Mouse (Mus musculus) fat pad, adult 2 months (tissue): ENCODE data around the gene Hist1h1d.
"Not testable (repeated sequence)": the region's sequence is repeated elsewhere in the genome, so short reads cannot be mapped to it uniquely, and the experiment has no call there.

Source experiments
- DNase-seq: peaks from one replicate; pipeline ENCODE4 v3.0.0-alpha.2; 2011; ENCODE audit warnings: low read depth, low spot score; ENCODE audit errors: extremely low read depth

The Hist1h1d gene

DNA sequence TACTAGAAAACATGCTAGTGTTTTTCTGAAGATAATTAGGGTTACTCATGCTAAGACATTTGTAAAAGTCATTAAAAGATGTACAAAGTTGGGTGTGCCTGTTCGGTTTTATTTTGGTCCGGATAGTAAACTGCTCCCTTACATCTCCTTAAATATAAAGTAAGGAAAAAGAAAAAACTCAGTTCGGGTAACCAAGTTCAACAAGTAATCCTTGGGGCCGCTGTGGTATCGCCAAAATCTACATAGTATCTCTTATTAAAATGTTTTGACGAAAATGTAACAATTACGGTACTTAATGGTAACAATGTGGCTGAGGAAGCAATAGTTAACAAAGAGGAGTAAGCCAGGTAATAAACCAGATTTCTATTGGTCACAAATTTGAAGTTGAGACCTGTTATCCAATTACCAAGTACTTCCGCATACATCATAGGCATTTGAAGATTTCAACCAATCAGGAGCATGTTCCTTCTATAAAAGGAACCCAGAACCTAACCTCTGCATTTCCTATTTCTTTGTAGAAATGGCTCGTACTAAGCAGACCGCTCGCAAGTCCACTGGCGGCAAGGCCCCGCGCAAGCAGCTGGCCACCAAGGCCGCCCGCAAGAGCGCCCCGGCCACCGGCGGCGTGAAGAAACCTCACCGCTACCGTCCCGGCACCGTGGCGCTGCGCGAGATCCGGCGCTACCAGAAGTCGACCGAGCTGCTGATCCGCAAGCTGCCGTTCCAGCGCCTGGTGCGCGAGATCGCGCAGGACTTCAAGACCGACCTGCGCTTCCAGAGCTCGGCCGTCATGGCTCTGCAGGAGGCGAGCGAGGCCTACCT lies 8.9 kb upstream of the Hist1h1d start, which contains the start of gene Hist1h3f:
TSS of gene Hist1h3f (plus strand) at position 88 of the 822 bp plus-strand sequence.
- no peak for DNase-seq

GRCm38 (mm10) chr13:23544787-23545120 lies 8.3 kb upstream of the Hist1h1d start:
- not testable (repeated sequence) for DNase-seq

DNA sequence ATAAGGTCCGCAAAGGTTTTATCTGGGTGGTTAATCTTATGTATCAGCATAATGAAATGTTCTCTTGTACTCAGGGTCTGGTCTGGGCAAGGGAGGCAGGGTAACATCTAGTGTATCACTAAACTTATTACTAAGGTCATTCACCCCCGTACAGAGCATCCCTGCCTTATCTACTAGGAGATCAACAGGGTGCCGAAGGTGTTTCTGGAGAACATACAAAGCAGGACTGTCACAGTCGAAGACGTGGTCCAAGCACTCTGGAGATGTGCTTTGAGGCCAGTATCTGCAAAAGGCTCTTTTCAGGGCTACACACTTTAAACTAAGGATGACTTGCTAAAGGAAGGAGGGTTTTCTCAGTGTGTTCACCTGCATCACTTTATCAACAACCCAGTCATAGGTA lies 6.4 kb upstream of the Hist1h1d start:
- no peak for DNase-seq

GRCm38 (mm10) chr13:23550761-23551145 lies 2.3 kb upstream of the Hist1h1d start:
- no peak for DNase-seq

GRCm38 (mm10) chr13:23551146-23551834 lies 1.8 kb upstream of the Hist1h1d start, which contains the start of gene Hist1h4f:
Hist1h4f (minus strand) TSS chr13:23551648.
- not testable (repeated sequence) for DNase-seq

- DNase-seq: no peak
Observed at GRCm38 (mm10) chr13:23551931-23552914, 839 bp upstream of the Hist1h1d start.

DNA sequence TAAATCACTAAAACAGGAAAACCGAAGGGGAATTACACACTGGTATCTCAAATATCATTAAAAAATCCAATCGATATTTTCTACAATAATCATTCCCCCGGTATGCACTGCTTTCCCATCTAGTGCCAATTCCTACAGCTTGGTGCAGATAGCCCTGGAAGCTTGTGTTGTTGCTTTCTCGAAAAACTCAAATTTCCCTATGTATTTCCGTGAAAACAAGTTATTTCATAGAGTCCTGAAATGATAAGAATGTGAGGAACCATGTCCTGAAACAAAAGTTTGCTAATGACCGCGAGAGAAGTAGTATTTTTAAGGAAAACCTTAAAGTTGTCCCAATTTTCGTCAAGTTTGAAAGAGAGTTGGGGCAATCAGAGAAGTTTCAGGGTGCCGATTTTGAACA lies 1.3 kb downstream of the Hist1h1d start:
- DNase-seq: no peak

- DNase-seq: no peak
Observed at GRCm38 (mm10) chr13:23554925-23555838, 2.1 kb downstream of the Hist1h1d start.

DNA sequence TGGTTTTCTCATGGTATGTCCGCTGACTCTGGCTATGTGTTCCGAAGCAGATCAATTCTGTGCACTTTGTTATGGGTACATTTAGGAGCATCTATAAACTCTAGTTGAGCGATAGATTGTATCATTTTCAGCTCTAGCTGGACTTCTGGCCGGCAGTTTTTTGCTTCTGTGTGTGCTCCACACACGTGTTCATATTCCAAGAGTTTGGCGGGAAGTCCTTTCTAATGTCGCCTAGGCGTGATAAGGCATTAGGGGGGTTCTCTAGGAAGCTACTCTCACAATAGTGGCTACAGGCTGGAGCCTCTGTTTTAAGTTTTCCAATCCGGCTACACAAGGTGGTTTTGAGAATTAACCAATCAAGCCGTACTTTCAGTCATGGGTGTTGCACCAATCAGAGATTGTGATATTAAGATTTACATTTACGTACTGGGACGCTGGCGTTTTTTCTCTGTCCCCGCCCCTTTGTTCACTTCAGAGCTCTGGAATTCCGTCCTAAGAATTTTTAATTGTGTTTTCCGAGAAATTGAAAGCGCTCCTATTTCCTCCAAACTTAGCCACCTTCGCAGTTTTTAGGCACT lies 2.9 kb downstream of the Hist1h1d start:
- DNase-seq: peak; percentile 72

- no peak for DNase-seq
Observed at GRCm38 (mm10) chr13:23556906-23557305, 3.8 kb downstream of the Hist1h1d start.

- DNase-seq: not testable (repeated sequence)
Observed at GRCm38 (mm10) chr13:23560699-23561098, 7.6 kb downstream of the Hist1h1d start.

- not testable (repeated sequence) for DNase-seq
Observed at GRCm38 (mm10) chr13:23561531-23561882, 8.4 kb downstream of the Hist1h1d start.

DNA sequence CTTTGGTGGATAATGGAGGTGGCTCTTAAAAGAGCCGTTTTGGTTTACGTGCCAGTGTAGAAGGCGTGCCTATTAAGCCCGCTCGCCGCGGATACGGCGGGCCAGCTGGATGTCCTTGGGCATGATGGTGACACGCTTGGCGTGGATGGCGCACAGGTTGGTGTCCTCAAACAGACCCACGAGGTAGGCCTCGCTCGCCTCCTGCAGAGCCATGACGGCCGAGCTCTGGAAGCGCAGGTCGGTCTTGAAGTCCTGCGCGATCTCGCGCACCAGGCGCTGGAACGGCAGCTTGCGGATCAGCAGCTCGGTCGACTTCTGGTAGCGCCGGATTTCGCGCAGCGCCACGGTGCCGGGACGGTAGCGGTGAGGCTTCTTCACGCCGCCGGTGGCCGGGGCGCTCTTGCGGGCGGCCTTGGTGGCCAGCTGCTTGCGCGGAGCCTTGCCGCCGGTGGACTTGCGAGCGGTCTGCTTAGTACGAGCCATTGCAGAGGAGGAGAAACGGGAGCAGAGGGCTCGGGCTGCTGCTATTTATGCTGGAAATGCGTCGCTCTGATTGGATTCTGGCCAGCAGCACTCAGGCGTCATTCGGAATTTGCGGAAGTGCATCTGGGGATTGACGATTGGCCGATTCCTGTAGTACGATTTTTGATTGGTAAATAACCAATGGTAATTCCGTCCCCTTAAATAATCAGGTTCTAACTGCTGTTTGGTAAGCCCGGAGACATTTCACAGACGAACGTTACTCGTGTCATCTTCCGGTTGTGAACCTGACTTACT lies 9.0 kb downstream of the Hist1h1d start, which contains the start of gene Hist1h3e:
TSS of gene Hist1h3e (minus strand) at position 487 of the 777 bp plus-strand sequence.
- peak; percentile 92 for DNase-seq

GRCm38 (mm10) chr13:23562699-23563462 lies 9.8 kb downstream of the Hist1h1d start:
- no peak for DNase-seq

DNA sequence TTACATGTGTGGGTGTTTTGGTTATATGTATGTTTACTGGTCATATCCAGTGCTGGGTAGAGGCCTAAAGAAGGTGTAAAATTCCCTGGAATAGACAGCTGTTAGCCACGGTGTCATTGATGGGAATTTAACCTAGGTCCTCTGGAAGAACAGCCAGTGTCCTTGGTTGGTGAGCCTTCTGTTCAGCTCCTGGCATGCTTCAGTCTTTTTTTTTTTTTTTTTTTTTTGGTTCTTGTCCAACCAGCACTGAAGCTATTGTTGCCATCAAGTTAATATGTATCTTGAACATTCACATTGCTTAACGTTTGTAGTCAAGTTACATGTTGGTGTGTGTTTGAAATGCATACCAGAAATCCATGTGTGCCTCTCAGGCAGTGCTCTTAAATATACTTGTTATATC lies 11.4 kb downstream of the Hist1h1d start:
- no peak for DNase-seq

DNA sequence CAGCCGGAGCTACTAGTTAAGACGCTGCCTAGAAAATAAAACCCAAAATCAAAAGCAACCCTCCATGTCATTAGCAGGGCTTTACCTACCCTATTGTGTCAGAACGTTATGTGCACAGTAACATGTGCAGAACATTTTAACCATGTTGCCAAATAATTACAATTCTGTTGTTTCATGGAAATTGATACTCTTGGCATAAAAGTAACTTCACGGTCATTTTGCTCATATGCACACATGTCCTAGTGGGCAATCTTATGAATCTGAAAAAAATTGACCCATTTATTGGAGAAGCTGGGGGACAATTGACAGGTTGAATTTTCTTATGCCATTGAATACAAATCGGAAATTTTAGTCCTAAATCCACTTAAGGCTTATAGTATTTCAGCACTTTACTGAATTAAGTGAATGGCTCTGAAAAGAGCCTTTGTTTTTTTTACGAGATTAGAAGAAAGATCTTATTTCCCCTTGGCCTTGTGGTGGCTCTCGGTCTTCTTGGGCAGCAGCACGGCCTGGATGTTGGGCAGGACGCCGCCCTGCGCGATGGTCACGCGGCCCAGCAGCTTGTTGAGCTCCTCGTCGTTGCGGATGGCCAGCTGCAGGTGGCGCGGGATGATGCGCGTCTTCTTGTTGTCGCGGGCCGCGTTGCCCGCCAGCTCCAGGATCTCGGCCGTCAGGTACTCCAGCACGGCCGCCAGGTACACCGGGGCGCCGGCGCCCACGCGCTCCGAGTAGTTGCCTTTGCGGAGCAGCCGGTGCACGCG lies 17.4 kb downstream of the Hist1h1d start:
- not testable (repeated sequence) for DNase-seq

GRCm38 (mm10) chr13:23571022-23571503 lies 18.0 kb downstream of the Hist1h1d start, which contains the start of the genes Hist1h2ae and Hist1h2bg:
Hist1h2ae (minus strand) TSS chr13:23571220.
Hist1h2bg (plus strand) TSS chr13:23571396.
- DNase-seq: peak; percentile 97
